Mouse (Mus musculus) liver, embryonic 14.5 days (tissue): ENCODE measurements around the gene Gm4513. TPM values are rescaled to one million over a fixed set of nuclear protein-coding genes. Genes with fewer than 3 reads are reported as not detected.
"Not testable (repeated sequence)": the region's sequence is repeated elsewhere in the genome, so short reads cannot be mapped to it uniquely, and the experiment has no call there.

Experiments used
- ATAC-seq: fragments of 200-750 bp; cut with Nextera tagmentation; 2 replicates; pipeline ENCODE4 v1.8.0; 2017; ENCODE audit warnings: moderate number of reproducible peaks, mild to moderate bottlenecking, moderate library complexity; ENCODE audit not compliant: insufficient read depth
- DNase-seq, 3 experiments: peaks; one replicate each; pipeline ENCODE4 v3.0.0-alpha.2; 2012 to 2013; ENCODE audit warnings: low read depth in 3 of 3, low spot score in 3 of 3
- H3K27ac ChIP-seq: fragments of 300-500 bp; sonication (generic); 2 replicates; pipeline ENCODE4 v1.5.1; 2014; ENCODE audit warnings: moderate library complexity, mild to moderate bottlenecking, control low read depth, inconsistent platforms
- H3K27me3 ChIP-seq: fragments of 300-500 bp; sonication (generic); 2 replicates; pipeline ENCODE4 v1.6.1; 2014; ENCODE audit warnings: mild to moderate bottlenecking, low read length, moderate library complexity; ENCODE audit not compliant: control insufficient read depth, insufficient read depth
- H3K36me3 ChIP-seq: fragments of 300-500 bp; sonication (generic); replicated peaks from 2 replicates; pipeline ENCODE4 v1.6.1; 2014; ENCODE audit warnings: low read depth; ENCODE audit not compliant: control insufficient read depth, insufficient read depth
- H3K4me1 ChIP-seq, 2 experiments: fragments of 200-500 bp in 1 of 2; fragments of 300-500 bp in 1 of 2; sonication (generic) in 1 of 2; replicated peaks; 2 replicates each; pipeline ENCODE4 v1.6.1; 2012 to 2014; ENCODE audit warnings: antibody characterized with exemption in 1 of 2, inconsistent platforms in 1 of 2, low read length in 1 of 2; ENCODE audit not compliant: control insufficient read depth in 2 of 2, insufficient read depth in 2 of 2
- H3K4me2 ChIP-seq: fragments of 300-500 bp; sonication (generic); 2 replicates; pipeline ENCODE4 v1.6.1; 2014; ENCODE audit warnings: low read depth, mild to moderate bottlenecking, control low read depth, moderate library complexity
- H3K4me3 ChIP-seq, 2 experiments: fragments of 200-500 bp in 1 of 2; fragments of 300-500 bp in 1 of 2; sonication (generic) in 1 of 2; 2 replicates each; pipeline ENCODE4 v1.5.1; 2012 to 2014; ENCODE audit warnings: low read depth in 2 of 2, low read length in 2 of 2, mild to moderate bottlenecking in 2 of 2, control low read depth in 1 of 2, inconsistent platforms in 1 of 2, moderate library complexity in 1 of 2; ENCODE audit not compliant: insufficient read depth in 1 of 2
- H3K9ac ChIP-seq: fragments of 300-500 bp; sonication (generic); replicated peaks from 2 replicates; pipeline ENCODE4 v1.6.1; 2014; ENCODE audit warnings: mild to moderate bottlenecking, control low read depth, moderate library complexity
- H3K9me3 ChIP-seq: fragments of 300-500 bp; sonication (generic); 2 replicates; pipeline ENCODE4 v1.6.1; 2016; ENCODE audit warnings: low read length, mixed read lengths; ENCODE audit not compliant: control insufficient read depth
- WGBS: fragments of 180-500 bp; shearing (Covaris S2); extraction: QIAGEN DNeasy Blood & Tissue Kit; methylation state at CpG from one replicate; pipeline ENCODE4 v1.1.7; 2014; ENCODE audit not compliant: insufficient replicate concordance; 5-methylcytosine and 5-hydroxymethylcytosine counted together
- polyA plus RNA-seq, 2 experiments: library from polyadenylated mRNA; depleted of rRNA in 1 of 2; stranded (reverse) in 1 of 2; unstranded in 1 of 2; fragments of >200 nt; fragmentation: Nextera tagmentation in 1 of 2; extraction: Ambion mirVana in 1 of 2; gene quantifications; 2 replicates each; pipeline versions ENCODE4 v1.2.1 to v1.2.3; 2012 to 2014

Gene Gm4513
- polyA plus RNA-seq (2012; rRNA removed), result not detected in 2 replicates
- polyA plus RNA-seq (2014; fragmentation: Nextera tagmentation; extraction: Ambion mirVana), result not detected in 2 replicates

DNA sequence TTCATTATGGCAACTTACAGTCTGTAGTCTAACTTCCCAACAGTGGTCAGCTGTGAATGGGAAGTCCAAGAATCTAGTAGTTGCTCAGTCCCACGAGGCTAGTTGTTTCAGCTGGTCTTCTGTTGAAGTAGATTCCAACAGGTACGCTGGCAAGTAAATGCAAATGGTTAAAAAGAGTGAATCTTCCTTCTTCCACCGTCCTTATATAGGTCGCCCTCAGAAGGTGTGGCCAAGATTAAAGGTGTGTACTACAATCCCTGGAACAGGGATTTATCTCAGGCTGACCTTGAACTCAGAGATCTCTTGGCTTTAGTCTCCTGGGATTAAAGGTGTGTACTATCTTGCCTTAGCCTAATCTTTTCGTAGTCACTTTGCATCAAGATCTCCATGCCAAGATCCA lies at the start of gene Gm4513:
Gene Gm4513, minus strand, starts transcription at position 101 of the 400 bp plus-strand sequence.
- not testable (repeated sequence) for ATAC-seq, H3K4me2 ChIP-seq, H3K9me3 ChIP-seq, H3K27ac ChIP-seq, DNase-seq, H3K27me3 ChIP-seq, H3K9ac ChIP-seq, H3K4me1 ChIP-seq, H3K36me3 ChIP-seq, H3K4me3 ChIP-seq
- WGBS, result 48% methylated on average over 3 of the region's 5 CpGs

DNA sequence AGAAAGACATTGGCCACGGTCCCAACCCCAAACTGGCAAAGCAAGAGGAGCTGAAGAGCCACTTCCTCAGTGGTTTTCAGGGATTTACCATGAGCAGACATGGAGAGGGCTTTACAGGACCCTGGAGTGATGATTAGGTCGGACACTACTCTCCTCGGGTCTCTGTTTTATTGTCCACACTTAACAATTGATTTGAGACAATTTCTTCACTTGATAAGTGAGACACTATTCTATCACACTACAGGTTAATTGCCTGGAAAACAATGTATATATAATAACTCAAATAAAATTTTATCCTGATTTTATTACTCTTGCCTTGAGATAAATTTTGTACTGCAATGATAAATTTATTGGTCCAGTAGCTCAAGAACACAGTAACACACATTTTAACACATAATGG lies 22.7 kb downstream of the Gm4513 start, which contains the start of gene Gm4141:
Gene Gm4141, minus strand, starts transcription at position 101 of the 400 bp plus-strand sequence.
- not testable (repeated sequence) for H3K9me3 ChIP-seq, H3K4me1 ChIP-seq, ATAC-seq, H3K36me3 ChIP-seq, H3K4me3 ChIP-seq, H3K27me3 ChIP-seq, H3K27ac ChIP-seq, DNase-seq, H3K9ac ChIP-seq, H3K4me2 ChIP-seq
- WGBS, result no CpG with 5 or more reads among the region's 3 CpGs

DNA sequence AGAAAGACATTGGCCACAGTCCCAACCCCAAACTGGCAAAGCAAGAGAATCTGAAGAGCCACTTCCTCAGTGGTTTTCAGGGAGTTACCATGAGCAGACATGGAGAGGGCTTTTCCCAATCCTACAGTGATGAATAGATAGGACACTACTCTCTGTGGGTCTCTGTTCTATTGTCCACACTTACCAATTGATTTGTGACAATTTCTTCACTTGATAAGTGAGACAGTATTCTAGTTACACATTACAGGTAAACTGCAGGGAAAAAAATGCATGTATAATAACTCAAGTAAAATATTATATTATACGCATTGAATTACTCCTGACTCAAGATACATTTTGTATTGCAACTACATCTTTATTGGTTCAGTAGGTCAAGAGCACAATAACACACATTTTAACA lies 53.2 kb downstream of the Gm4513 start, which contains the start of gene Gm5726:
Gene Gm5726, minus strand, starts transcription at position 101 of the 400 bp plus-strand sequence.
- not testable (repeated sequence) for H3K27me3 ChIP-seq, H3K4me2 ChIP-seq, H3K4me3 ChIP-seq, H3K9ac ChIP-seq, H3K9me3 ChIP-seq, DNase-seq, H3K27ac ChIP-seq, H3K36me3 ChIP-seq, ATAC-seq, H3K4me1 ChIP-seq
- WGBS, result no CpG with 5 or more reads among the region's 1 CpGs

Other genes with a start within 250 kb of the Gm4513 start
- not detected in 2 replicates for gene Gm5728, start 223.6 kb downstream of the Gm4513 start, polyA plus RNA-seq (2012; rRNA removed)
- gene Gm5728, start 223.6 kb downstream of the Gm4513 start, polyA plus RNA-seq (2014; fragmentation: Nextera tagmentation; extraction: Ambion mirVana), result not detected in 2 replicates
- gene Vmn1r100, start 181.1 kb downstream of the Gm4513 start, polyA plus RNA-seq (2012; rRNA removed), result not detected in 2 replicates
- gene Vmn1r100, start 181.1 kb downstream of the Gm4513 start, polyA plus RNA-seq (2014; fragmentation: Nextera tagmentation; extraction: Ambion mirVana), result not detected in 2 replicates
- gene Vmn1r101, start 156.4 kb downstream of the Gm4513 start, polyA plus RNA-seq (2012; rRNA removed), result not detected in 2 replicates
- gene Vmn1r101, start 156.4 kb downstream of the Gm4513 start, polyA plus RNA-seq (2014; fragmentation: Nextera tagmentation; extraction: Ambion mirVana), result not detected in 2 replicates
- gene Gm10670, start 124.1 kb downstream of the Gm4513 start, polyA plus RNA-seq (2012; rRNA removed), result not detected in 2 replicates
- gene Gm10670, start 124.1 kb downstream of the Gm4513 start, polyA plus RNA-seq (2014; fragmentation: Nextera tagmentation; extraction: Ambion mirVana), result not detected in 2 replicates
- gene Vmn1r103, start 88.5 kb downstream of the Gm4513 start, polyA plus RNA-seq (2012; rRNA removed), result not detected in 2 replicates
- gene Vmn1r103, start 88.5 kb downstream of the Gm4513 start, polyA plus RNA-seq (2014; fragmentation: Nextera tagmentation; extraction: Ambion mirVana), result not detected in 2 replicates
- not detected in 2 replicates for gene Vmn1r104, start 65.2 kb downstream of the Gm4513 start, polyA plus RNA-seq (2012; rRNA removed)
- not detected in 2 replicates for gene Vmn1r104, start 65.2 kb downstream of the Gm4513 start, polyA plus RNA-seq (2014; fragmentation: Nextera tagmentation; extraction: Ambion mirVana)
- not detected in 2 replicates for gene Gm5726, start 53.3 kb downstream of the Gm4513 start, polyA plus RNA-seq (2012; rRNA removed)
- not detected in 2 replicates for gene Gm5726, start 53.3 kb downstream of the Gm4513 start, polyA plus RNA-seq (2014; fragmentation: Nextera tagmentation; extraction: Ambion mirVana)
- not detected in 2 replicates for gene Gm4141, start 22.8 kb downstream of the Gm4513 start, polyA plus RNA-seq (2012; rRNA removed)
- not detected in 2 replicates for gene Gm4141, start 22.8 kb downstream of the Gm4513 start, polyA plus RNA-seq (2014; fragmentation: Nextera tagmentation; extraction: Ambion mirVana)
- gene Vmn1r107, start 69.9 kb upstream of the Gm4513 start, polyA plus RNA-seq (2012; rRNA removed), result not detected in 2 replicates
- gene Vmn1r107, start 69.9 kb upstream of the Gm4513 start, polyA plus RNA-seq (2014; fragmentation: Nextera tagmentation; extraction: Ambion mirVana), result not detected in 2 replicates
- not detected in 2 replicates for gene Vmn1r111, start 104.2 kb upstream of the Gm4513 start, polyA plus RNA-seq (2012; rRNA removed)
- not detected in 2 replicates for gene Vmn1r111, start 104.2 kb upstream of the Gm4513 start, polyA plus RNA-seq (2014; fragmentation: Nextera tagmentation; extraction: Ambion mirVana)
- not detected in 2 replicates for gene Gm10668, start 131.6 kb upstream of the Gm4513 start, polyA plus RNA-seq (2012; rRNA removed)
- gene Gm10668, start 131.6 kb upstream of the Gm4513 start, polyA plus RNA-seq (2014; fragmentation: Nextera tagmentation; extraction: Ambion mirVana), result not detected in 2 replicates
- not detected in 2 replicates for gene Vmn1r112, start 172.2 kb upstream of the Gm4513 start, polyA plus RNA-seq (2012; rRNA removed)
- gene Vmn1r112, start 172.2 kb upstream of the Gm4513 start, polyA plus RNA-seq (2014; fragmentation: Nextera tagmentation; extraction: Ambion mirVana), result not detected in 2 replicates
- not detected in 2 replicates for gene Vmn1r113, start 188.3 kb upstream of the Gm4513 start, polyA plus RNA-seq (2012; rRNA removed)
- not detected in 2 replicates for gene Vmn1r113, start 188.3 kb upstream of the Gm4513 start, polyA plus RNA-seq (2014; fragmentation: Nextera tagmentation; extraction: Ambion mirVana)
- not detected in 2 replicates for gene Vmn1r114, start 213.2 kb upstream of the Gm4513 start, polyA plus RNA-seq (2012; rRNA removed)
- not detected in 2 replicates for gene Vmn1r114, start 213.2 kb upstream of the Gm4513 start, polyA plus RNA-seq (2014; fragmentation: Nextera tagmentation; extraction: Ambion mirVana)
- gene Vmn1r115, start 246.0 kb upstream of the Gm4513 start, polyA plus RNA-seq (2012; rRNA removed), result not detected in 2 replicates
- gene Vmn1r115, start 246.0 kb upstream of the Gm4513 start, polyA plus RNA-seq (2014; fragmentation: Nextera tagmentation; extraction: Ambion mirVana), result not detected in 2 replicates